Mouse (Mus musculus): ENCODE results near the gene Pde4a. TPM values are rescaled to one million over a fixed set of nuclear protein-coding genes. Genes with fewer than 3 reads are reported as not detected.
A peak's percentile ranks its signal among the peaks of the same experiment; 100 is the strongest.
"Not testable (repeated sequence)": the region's sequence is repeated elsewhere in the genome, so short reads cannot be mapped to it uniquely, and the experiment has no call there.

Gene Pde4a
- polyA plus RNA-seq, 1 experiment from 2014 or later, result 2.8 TPM

- no peaks in the 10 kb centered on the region for H3K36me3 ChIP-seq (ENCODE audit: control insufficient read depth, insufficient read depth)
- no peaks in the 10 kb centered on the region for H3K9me3 ChIP-seq (ENCODE audit: control insufficient read depth)
- peak overlapping the region; percentile 60 for H3K4me2 ChIP-seq (replicated peaks; ENCODE audit: low read depth)
- peak overlapping the region; percentile 66; the same call in 1 of the 2 replicates for H3K27ac ChIP-seq (ENCODE audit: low read depth, low read length)
- WGBS, result 6% methylated on average over 21 of the region's 21 CpGs
- peak overlapping the region; percentile 28 for H3K4me3 ChIP-seq (ENCODE audit: low read depth, low read length)
- no peaks in the 10 kb centered on the region for H3K27me3 ChIP-seq (replicated peaks; ENCODE audit: control insufficient read depth, insufficient read depth, low read length)
- peak; percentile 88 for ATAC-seq
- H3K9ac ChIP-seq (ENCODE audit: low read depth, low read length), result peak overlapping the region; percentile 11; the same call in 1 of the 2 replicates
- peak; percentile 98 for TF ChIP-seq CTCF (IDR thresholded peaks at IDR 0.05; ENCODE audit: low read depth)
- H3K4me1 ChIP-seq (replicated peaks; ENCODE audit: control insufficient read depth, insufficient read depth, low read length), result no peaks in the 10 kb centered on the region
These were observed 55.2 kb downstream of the Pde4a start for GRCm38 (mm10) chr9:21220490-21221382.

- Histone ChIP-seq H3K9ac (ENCODE audit: low read depth, low read length) (no peak overlapping the region), H3K27ac (ENCODE audit: low read depth, low read length) (no peak overlapping the region), H3K9me3 (ENCODE audit: control insufficient read depth) (no peaks in the 10 kb centered on the region), H3K4me2 (replicated peaks; ENCODE audit: low read depth) (peak overlapping the region; percentile 60), H3K4me1 (replicated peaks; ENCODE audit: control insufficient read depth, insufficient read depth, low read length) (no peaks in the 10 kb centered on the region), H3K36me3 (ENCODE audit: control insufficient read depth, insufficient read depth) (no peaks in the 10 kb centered on the region), H3K4me3 (ENCODE audit: low read depth, low read length) (no peak overlapping the region), H3K27me3 (replicated peaks; ENCODE audit: control insufficient read depth, insufficient read depth, low read length) (no peaks in the 10 kb centered on the region)
- peak; percentile 20 for ATAC-seq
- WGBS, result 18% methylated on average over 7 of the region's 7 CpGs
- TF ChIP-seq CTCF (IDR thresholded peaks at IDR 0.05; ENCODE audit: low read depth), result peak; percentile 83
These were observed 55.9 kb downstream of the Pde4a start for GRCm38 (mm10) chr9:21221383-21221929.

GRCm38 (mm10) chr9:21223490-21223889 lies 58.0 kb downstream of the Pde4a start:
- not testable (repeated sequence) for H3K4me2 ChIP-seq (replicated peaks; ENCODE audit: low read depth); H3K9ac ChIP-seq (ENCODE audit: low read depth, low read length); ATAC-seq; H3K27me3 ChIP-seq (replicated peaks; ENCODE audit: control insufficient read depth, insufficient read depth, low read length); H3K36me3 ChIP-seq (ENCODE audit: control insufficient read depth, insufficient read depth); H3K4me3 ChIP-seq (ENCODE audit: low read depth, low read length); H3K4me1 ChIP-seq (replicated peaks; ENCODE audit: control insufficient read depth, insufficient read depth, low read length); H3K9me3 ChIP-seq (ENCODE audit: control insufficient read depth); H3K27ac ChIP-seq (ENCODE audit: low read depth, low read length)
- 62% methylated on average over 1 of the region's 2 CpGs for WGBS

GRCm38 (mm10) chr9:21223906-21224305 lies 58.4 kb downstream of the Pde4a start:
- no peaks in the 10 kb centered on the region for H3K9me3 ChIP-seq (ENCODE audit: control insufficient read depth)
- no peak for ATAC-seq
- H3K4me1 ChIP-seq (replicated peaks; ENCODE audit: control insufficient read depth, insufficient read depth, low read length), result peaks cover 6% of the 10 kb centered on the region; the same call in 1 of the 2 replicates
- 94% methylated on average over 6 of the region's 6 CpGs for WGBS
- no peak overlapping the region for H3K27ac ChIP-seq (ENCODE audit: low read depth, low read length)
- no peak overlapping the region for H3K9ac ChIP-seq (ENCODE audit: low read depth, low read length)
- no peak overlapping the region for H3K4me3 ChIP-seq (ENCODE audit: low read depth, low read length)
- H3K36me3 ChIP-seq (ENCODE audit: control insufficient read depth, insufficient read depth), result no peaks in the 10 kb centered on the region
- H3K4me2 ChIP-seq (replicated peaks; ENCODE audit: low read depth), result no peak overlapping the region
- H3K27me3 ChIP-seq (replicated peaks; ENCODE audit: control insufficient read depth, insufficient read depth, low read length), result no peaks in the 10 kb centered on the region
- TF ChIP-seq CTCF (IDR thresholded peaks at IDR 0.05; ENCODE audit: low read depth), result no peak

GRCm38 (mm10) chr9:21224576-21225414 lies 59.3 kb downstream of the Pde4a start:
- Histone ChIP-seq H3K36me3 (ENCODE audit: control insufficient read depth, insufficient read depth) (peaks cover 6% of the 10 kb centered on the region; the same call in 1 of the 2 replicates), H3K27ac (ENCODE audit: low read depth, low read length) (peak overlapping the region; percentile 15), H3K4me3 (ENCODE audit: low read depth, low read length) (peak overlapping the region; percentile 41), H3K9me3 (ENCODE audit: control insufficient read depth) (no peaks in the 10 kb centered on the region), H3K4me1 (replicated peaks; ENCODE audit: control insufficient read depth, insufficient read depth, low read length) (peaks cover 6% of the 10 kb centered on the region; the same call in 1 of the 2 replicates), H3K27me3 (replicated peaks; ENCODE audit: control insufficient read depth, insufficient read depth, low read length) (no peaks in the 10 kb centered on the region), H3K4me2 (replicated peaks; ENCODE audit: low read depth) (peak overlapping the region; percentile 74), H3K9ac (ENCODE audit: low read depth, low read length) (0 out of 2 replicates have a peak overlapping the region, but pooled peaks have one; percentile 17)
- TF ChIP-seq CTCF (IDR thresholded peaks at IDR 0.05; ENCODE audit: low read depth), result peak; percentile 31
- ATAC-seq, result peak; percentile 32
- 18% methylated on average over 26 of the region's 26 CpGs for WGBS

GRCm38 (mm10) chr9:21225415-21225758 lies 59.9 kb downstream of the Pde4a start:
- Histone ChIP-seq H3K27me3 (replicated peaks; ENCODE audit: control insufficient read depth, insufficient read depth, low read length) (no peaks in the 10 kb centered on the region), H3K4me3 (ENCODE audit: low read depth, low read length) (peak overlapping the region; percentile 41), H3K4me2 (replicated peaks; ENCODE audit: low read depth) (peak overlapping the region; percentile 74), H3K4me1 (replicated peaks; ENCODE audit: control insufficient read depth, insufficient read depth, low read length) (peaks cover 6% of the 10 kb centered on the region; the same call in 1 of the 2 replicates), H3K27ac (ENCODE audit: low read depth, low read length) (peak overlapping the region; percentile 15; the same call in 1 of the 2 replicates), H3K9ac (ENCODE audit: low read depth, low read length) (0 out of 2 replicates have a peak overlapping the region, but pooled peaks have one; percentile 17), H3K9me3 (ENCODE audit: control insufficient read depth) (no peaks in the 10 kb centered on the region), H3K36me3 (ENCODE audit: control insufficient read depth, insufficient read depth) (peaks cover 12% of the 10 kb centered on the region; the same call in 1 of the 2 replicates)
- no peak for TF ChIP-seq CTCF (IDR thresholded peaks at IDR 0.05; ENCODE audit: low read depth)
- no peak for ATAC-seq
- 3% methylated on average over 7 of the region's 7 CpGs for WGBS
